Mouse (Mus musculus): Measurements from ENCODE around the gene Recql. TPM values are rescaled to one million over a fixed set of nuclear protein-coding genes. Genes with fewer than 3 reads are reported as not detected.
A peak's percentile ranks its signal among the peaks of the same experiment; 100 is the strongest.

Gene Recql
- polyA plus RNA-seq, 1 experiment = 15.6 TPM

- Histone ChIP-seq H3K36me3 (ENCODE audit: control insufficient read depth, insufficient read depth) (peaks cover 18% of the 10 kb centered on the region), H3K79me2 (ENCODE audit: control insufficient read depth, insufficient read depth) (peaks cover 80% of the 10 kb centered on the region), H3K79me3 (ENCODE audit: low read depth) (peaks cover 72% of the 10 kb centered on the region), H3K27me3 (ENCODE audit: control insufficient read depth, insufficient read depth, insufficient read length) (no peaks in the 10 kb centered on the region), H3K4me3 (ENCODE audit: insufficient read depth, poor library complexity, severe bottlenecking) (no peak overlapping the region), H3ac (ENCODE audit: control insufficient read depth, insufficient read length, low read depth) (no peak overlapping the region)
- TF ChIP-seq CEBPB (IDR thresholded peaks at IDR 0.05; ENCODE audit: low read depth) = no peak
- TF ChIP-seq FOSL1 (IDR thresholded peaks at IDR 0.05; ENCODE audit: insufficient read depth, low read length, poor library complexity, severe bottlenecking) = no peak
- TF ChIP-seq CTCF (IDR thresholded peaks at IDR 0.05; ENCODE audit: control insufficient read depth, insufficient read depth, insufficient read length) = no peak
- TF ChIP-seq MYOD1 (IDR thresholded peaks at IDR 0.05; ENCODE audit: control insufficient read depth, insufficient read length, low read depth) = no peak
- TF ChIP-seq MAX (IDR thresholded peaks at IDR 0.05) = no peak
- no peak for TF ChIP-seq MYOG (IDR thresholded peaks at IDR 0.05; ENCODE audit: control insufficient read depth, extremely low read depth, insufficient read length)
- no peak for TF ChIP-seq USF1 (IDR thresholded peaks at IDR 0.05; ENCODE audit: low read depth)
Measured at GRCm38 (mm10) chr6:142389101-142389500, 2.2 kb upstream of the Recql start.

DNA sequence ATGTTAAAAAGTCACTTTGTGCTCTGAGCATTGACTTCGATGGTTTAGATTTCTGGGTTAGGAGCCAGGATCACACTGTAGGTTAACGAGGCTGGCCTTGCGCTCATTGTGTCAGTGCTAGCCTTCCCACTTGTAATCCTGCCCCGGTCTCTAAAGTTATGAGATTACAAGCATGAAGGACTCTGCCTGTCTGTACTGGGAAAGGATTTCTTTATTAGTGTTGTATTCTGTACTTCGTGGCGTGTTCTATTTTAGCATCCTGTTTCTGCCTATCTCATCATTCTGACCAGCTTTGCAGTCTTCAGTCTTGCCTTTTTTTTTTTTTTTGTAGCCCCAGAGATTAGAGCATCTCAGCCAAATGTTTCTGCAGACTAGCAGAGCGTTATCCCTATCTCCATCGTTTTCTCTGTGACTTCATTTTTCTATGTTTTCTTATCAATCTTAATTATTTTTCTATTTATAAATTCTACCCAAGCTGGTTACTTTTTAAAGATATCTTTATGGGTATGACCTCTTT, 926 bp upstream of the Recql start:
- peaks cover 72% of the 10 kb centered on the region for H3K79me2 ChIP-seq (ENCODE audit: control insufficient read depth, insufficient read depth)
- peak overlapping the region; percentile 96 for H3ac ChIP-seq (ENCODE audit: control insufficient read depth, insufficient read length, low read depth)
- TF ChIP-seq MYOG (IDR thresholded peaks at IDR 0.05; ENCODE audit: control insufficient read depth, extremely low read depth, insufficient read length) = no peak
- no peak for TF ChIP-seq CTCF (IDR thresholded peaks at IDR 0.05; ENCODE audit: control insufficient read depth, insufficient read depth, insufficient read length)
- no peak for TF ChIP-seq CEBPB (IDR thresholded peaks at IDR 0.05; ENCODE audit: low read depth)
- no peak for TF ChIP-seq MYOD1 (IDR thresholded peaks at IDR 0.05; ENCODE audit: control insufficient read depth, insufficient read length, low read depth)
- no peak for TF ChIP-seq FOSL1 (IDR thresholded peaks at IDR 0.05; ENCODE audit: insufficient read depth, low read length, poor library complexity, severe bottlenecking)
- no peak for TF ChIP-seq USF1 (IDR thresholded peaks at IDR 0.05; ENCODE audit: low read depth)
- TF ChIP-seq MAX (IDR thresholded peaks at IDR 0.05) = no peak
- peaks cover 62% of the 10 kb centered on the region for H3K79me3 ChIP-seq (ENCODE audit: low read depth)
- H3K4me3 ChIP-seq (ENCODE audit: insufficient read depth, poor library complexity, severe bottlenecking) = peak overlapping the region; percentile 78
- no peaks in the 10 kb centered on the region for H3K27me3 ChIP-seq (ENCODE audit: control insufficient read depth, insufficient read depth, insufficient read length)
- peaks cover 5% of the 10 kb centered on the region for H3K36me3 ChIP-seq (ENCODE audit: control insufficient read depth, insufficient read depth)

DNA sequence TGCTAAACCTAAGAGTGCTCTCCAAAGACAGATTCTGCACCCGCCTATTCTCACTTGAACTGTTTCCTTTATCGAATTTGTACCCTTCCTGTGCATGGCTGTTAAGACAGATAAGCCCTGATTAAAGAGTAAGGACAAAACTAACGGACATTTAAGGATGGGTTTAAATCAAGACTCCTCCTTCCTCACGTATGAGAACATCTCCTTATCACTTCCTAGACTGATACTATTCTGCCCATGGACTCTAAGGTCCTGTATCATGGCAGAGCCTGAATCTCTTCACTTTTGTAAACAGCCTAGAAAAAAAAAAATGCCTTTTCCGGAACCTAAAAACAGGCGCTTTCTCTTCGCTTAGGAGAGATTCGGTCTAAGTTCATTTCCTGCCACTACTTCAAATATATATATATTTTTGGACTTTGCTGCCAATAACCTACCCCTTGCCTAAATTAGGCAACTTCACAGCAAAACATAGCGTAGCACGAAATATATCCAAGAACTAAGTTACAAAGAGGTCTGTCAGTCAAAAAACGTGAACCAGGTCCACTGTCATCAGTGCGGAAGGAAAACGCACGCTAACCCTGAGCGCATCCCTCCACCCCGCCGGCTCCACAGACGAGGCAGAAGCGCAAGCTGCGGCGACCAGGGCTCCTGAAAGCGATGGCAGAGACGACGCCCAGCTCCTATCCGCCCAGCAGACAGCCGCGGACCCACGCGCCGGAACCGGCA, 439 bp downstream of the Recql start:
- Histone ChIP-seq H3K36me3 (ENCODE audit: control insufficient read depth, insufficient read depth) (no peaks in the 10 kb centered on the region), H3K79me2 (ENCODE audit: control insufficient read depth, insufficient read depth) (peaks cover 72% of the 10 kb centered on the region), H3K27me3 (ENCODE audit: control insufficient read depth, insufficient read depth, insufficient read length) (no peaks in the 10 kb centered on the region), H3K4me3 (ENCODE audit: insufficient read depth, poor library complexity, severe bottlenecking) (peak overlapping the region; percentile 78), H3ac (ENCODE audit: control insufficient read depth, insufficient read length, low read depth) (peak overlapping the region; percentile 82), H3K79me3 (ENCODE audit: low read depth) (peaks cover 52% of the 10 kb centered on the region)
- TF ChIP-seq USF1 (IDR thresholded peaks at IDR 0.05; ENCODE audit: low read depth) = no peak
- no peak for TF ChIP-seq CEBPB (IDR thresholded peaks at IDR 0.05; ENCODE audit: low read depth)
- no peak for TF ChIP-seq MAX (IDR thresholded peaks at IDR 0.05)
- no peak for TF ChIP-seq CTCF (IDR thresholded peaks at IDR 0.05; ENCODE audit: control insufficient read depth, insufficient read depth, insufficient read length)
- TF ChIP-seq MYOD1 (IDR thresholded peaks at IDR 0.05; ENCODE audit: control insufficient read depth, insufficient read length, low read depth) = no peak
- no peak for TF ChIP-seq FOSL1 (IDR thresholded peaks at IDR 0.05; ENCODE audit: insufficient read depth, low read length, poor library complexity, severe bottlenecking)
- TF ChIP-seq MYOG (IDR thresholded peaks at IDR 0.05; ENCODE audit: control insufficient read depth, extremely low read depth, insufficient read length) = no peak

DNA sequence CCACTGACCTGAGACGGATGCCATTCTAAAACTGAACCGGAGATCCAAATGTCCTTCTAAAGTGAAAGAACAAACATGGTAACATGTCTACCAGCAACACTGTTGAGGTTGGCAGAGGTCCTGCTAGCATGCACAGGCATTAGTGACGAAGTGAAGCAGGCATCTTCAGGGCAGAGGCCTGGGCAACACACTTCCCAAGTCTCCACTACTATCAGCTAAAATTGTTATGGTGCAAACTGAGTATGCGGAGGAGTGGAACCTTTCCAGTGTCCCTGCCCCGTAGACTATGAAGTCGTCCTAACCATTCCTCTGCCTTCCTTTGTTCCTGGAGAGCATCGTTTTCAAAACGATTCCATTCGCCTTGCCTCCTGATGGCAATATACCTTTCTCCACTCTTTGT, 2.4 kb downstream of the Recql start:
- Histone ChIP-seq H3K79me3 (ENCODE audit: low read depth) (peaks cover 33% of the 10 kb centered on the region), H3K27me3 (ENCODE audit: control insufficient read depth, insufficient read depth, insufficient read length) (no peaks in the 10 kb centered on the region), H3K79me2 (ENCODE audit: control insufficient read depth, insufficient read depth) (peaks cover 67% of the 10 kb centered on the region), H3K4me3 (ENCODE audit: insufficient read depth, poor library complexity, severe bottlenecking) (no peak overlapping the region), H3ac (ENCODE audit: control insufficient read depth, insufficient read length, low read depth) (no peak overlapping the region), H3K36me3 (ENCODE audit: control insufficient read depth, insufficient read depth) (peaks cover 2% of the 10 kb centered on the region)
- TF ChIP-seq MYOG (IDR thresholded peaks at IDR 0.05; ENCODE audit: control insufficient read depth, extremely low read depth, insufficient read length) = no peak
- TF ChIP-seq MYOD1 (IDR thresholded peaks at IDR 0.05; ENCODE audit: control insufficient read depth, insufficient read length, low read depth) = no peak
- no peak for TF ChIP-seq MAX (IDR thresholded peaks at IDR 0.05)
- no peak for TF ChIP-seq FOSL1 (IDR thresholded peaks at IDR 0.05; ENCODE audit: insufficient read depth, low read length, poor library complexity, severe bottlenecking)
- TF ChIP-seq CTCF (IDR thresholded peaks at IDR 0.05; ENCODE audit: control insufficient read depth, insufficient read depth, insufficient read length) = no peak
- no peak for TF ChIP-seq USF1 (IDR thresholded peaks at IDR 0.05; ENCODE audit: low read depth)
- no peak for TF ChIP-seq CEBPB (IDR thresholded peaks at IDR 0.05; ENCODE audit: low read depth)

- H3K36me3 ChIP-seq (ENCODE audit: control insufficient read depth, insufficient read depth) = peaks cover 10% of the 10 kb centered on the region
- no peak for TF ChIP-seq USF1 (IDR thresholded peaks at IDR 0.05; ENCODE audit: low read depth)
- H3K27me3 ChIP-seq (ENCODE audit: control insufficient read depth, insufficient read depth, insufficient read length) = no peaks in the 10 kb centered on the region
- H3K79me2 ChIP-seq (ENCODE audit: control insufficient read depth, insufficient read depth) = peaks cover 46% of the 10 kb centered on the region
- peaks cover 11% of the 10 kb centered on the region for H3K79me3 ChIP-seq (ENCODE audit: low read depth)
- H3ac ChIP-seq (ENCODE audit: control insufficient read depth, insufficient read length, low read depth) = no peak overlapping the region
- no peak overlapping the region for H3K4me3 ChIP-seq (ENCODE audit: insufficient read depth, poor library complexity, severe bottlenecking)
Measured at GRCm38 (mm10) chr6:142381615-142382014, 5.3 kb downstream of the Recql start.
